16 mouse cellular contexts compared by ENCODE assay signal in genomic region chr2:161433816-161434215, GRCm38 (mm10).
A peak's percentile ranks its signal among the peaks of the same experiment; 100 is the strongest.
DNase-seq lines count a peak whose midpoint lies in the region; ATAC-seq lines count a peak whose summit lies in the region.
"Had no signal": no experiment of that assay in that cellular context is flagged by ENCODE, and none has a peak within 500 bp of the region (broad histone marks: within the 10 kb centered on the region; RNA-seq: fewer than 3 reads in every experiment).

No protein-coding gene starts in this region.

- no peaks in the 10 kb centered on the region for H3K36me3 ChIP-seq in hindbrain, embryonic 12.5 days
- no peaks in the 10 kb centered on the region for H3K36me3 ChIP-seq in hindbrain, embryonic 14.5 days (replicated peaks; ENCODE audit: control insufficient read depth, insufficient read depth)
- H3K36me3 ChIP-seq: heart, embryonic 12.5 days; liver, embryonic 15.5 days had no signal

- WGBS in hindbrain, embryonic 12.5 days, result 42% methylated on average over 9 of the region's 9 CpGs
- 31% methylated on average over 9 of the region's 9 CpGs for WGBS in hindbrain, embryonic 14.5 days

- H3K27me3 ChIP-seq in hindbrain, embryonic 12.5 days, result no peaks in the 10 kb centered on the region
- no peaks in the 10 kb centered on the region for H3K27me3 ChIP-seq in hindbrain, embryonic 14.5 days (ENCODE audit: control insufficient read depth, insufficient read depth, low read length)
- H3K27me3 ChIP-seq: heart, embryonic 12.5 days; liver, embryonic 15.5 days had no signal

- DNase-seq in hindbrain, embryonic 14.5 days (ENCODE audit: low spot score), result no peak
- DNase-seq in Muller cell, postnatal 12 days (ENCODE audit: inconsistent ontology term), result peak; percentile 54
- DNase-seq in embryo, embryonic 10 days (ENCODE audit: low spot score), result peak; percentile 54
- DNase-seq in mesoderm, embryonic 11.5 days (ENCODE audit: low read depth, low spot score), result peak; percentile 50
- no peak for DNase-seq in spleen, postnatal 14 days (ENCODE audit: low spot score in 2 of 2)
- DNase-seq in cerebellum, adult 9-11 months, result no peak
- DNase-seq: adrenal gland, postnatal 36 days; gastrocnemius, postnatal 10 days; kidney, adult 8-10 months; left cerebral cortex, postnatal 4 days; lung, postnatal 14 days; right cerebral cortex, postnatal 14 days had no signal

- ATAC-seq in hindbrain, embryonic 12.5 days (ENCODE audit: low FRiP score), result 0 out of 2 replicates have a peak, but pooled peaks have one; percentile 52
- no peak for ATAC-seq in hindbrain, embryonic 14.5 days (ENCODE audit: low FRiP score)
- ATAC-seq: CD4-positive, CD25-positive, alpha-beta regulatory T cell, adult 4 months had no signal

- H3K4me1 ChIP-seq in hindbrain, embryonic 12.5 days, result no peaks in the 10 kb centered on the region
- no peaks in the 10 kb centered on the region for H3K4me1 ChIP-seq in hindbrain, embryonic 14.5 days (replicated peaks; ENCODE audit: control insufficient read depth, insufficient read depth, low read length)
- H3K4me1 ChIP-seq: heart, embryonic 12.5 days; liver, embryonic 15.5 days had no signal

- no peak overlapping the region for H3K27ac ChIP-seq in hindbrain, embryonic 12.5 days
- no peak overlapping the region for H3K27ac ChIP-seq in hindbrain, embryonic 14.5 days
- H3K27ac ChIP-seq: liver, embryonic 15.5 days had no signal

- H3K4me3 ChIP-seq in hindbrain, embryonic 12.5 days, result no peak overlapping the region
- H3K4me3 ChIP-seq in hindbrain, embryonic 14.5 days (replicated peaks; ENCODE audit: low read length), result no peak overlapping the region
- H3K4me3 ChIP-seq: heart, embryonic 12.5 days; liver, embryonic 15.5 days had no signal

- no peak overlapping the region for H3K9ac ChIP-seq in hindbrain, embryonic 12.5 days
- no peak overlapping the region for H3K9ac ChIP-seq in hindbrain, embryonic 14.5 days
- H3K9ac ChIP-seq: heart, embryonic 12.5 days; liver, embryonic 15.5 days had no signal

- no peak overlapping the region for H3K4me2 ChIP-seq in hindbrain, embryonic 12.5 days (replicated peaks)
- H3K4me2 ChIP-seq in hindbrain, embryonic 14.5 days (replicated peaks), result no peak overlapping the region
- H3K4me2 ChIP-seq: heart, embryonic 12.5 days; liver, embryonic 15.5 days had no signal

- no peaks in the 10 kb centered on the region for H3K9me3 ChIP-seq in hindbrain, embryonic 12.5 days (replicated peaks)
- no peaks in the 10 kb centered on the region for H3K9me3 ChIP-seq in hindbrain, embryonic 14.5 days (ENCODE audit: control insufficient read depth, low read length)
- H3K9me3 ChIP-seq: heart, embryonic 12.5 days; liver, embryonic 15.5 days had no signal

Comparison
In these comparisons a context has a peak if more than half of its experiments do, and no peak if none do; other contexts are left out.
1. DNase-seq: peak in Muller cell, postnatal 12 days (single experiment), embryo, embryonic 10 days (single experiment) and mesoderm, embryonic 11.5 days (single experiment); none in hindbrain, embryonic 14.5 days (single experiment), spleen, postnatal 14 days (0 of 2) and cerebellum, adult 9-11 months (single experiment).